Mouse (Mus musculus) olfactory bulb, adult 2 months (tissue): ENCODE data around the gene Tut1.

Experiments used
- CTCF ChIP-seq: fragments of 200-500 bp; IDR thresholded peaks from 2 replicates; pipeline ENCODE4 v1.5.1; 2012; ENCODE audit warnings: low read depth, mild to moderate bottlenecking, low read length, moderate library complexity; ENCODE audit not compliant: insufficient read depth
- POLR2A ChIP-seq: fragments of 200-500 bp; IDR thresholded peaks from 2 replicates; pipeline ENCODE4 v1.6.1; 2012; ENCODE audit warnings: mild to moderate bottlenecking, low read depth, low read length, moderate library complexity; ENCODE audit not compliant: insufficient read depth

- TF ChIP-seq CTCF (no peak), POLR2A (no peak)
Measured at GRCm38 (mm10) chr19:8983150-8983650, 29.6 kb downstream of the Tut1 start.
